Mouse (Mus musculus): Measurements from ENCODE around the gene Nemp1.

DNA sequence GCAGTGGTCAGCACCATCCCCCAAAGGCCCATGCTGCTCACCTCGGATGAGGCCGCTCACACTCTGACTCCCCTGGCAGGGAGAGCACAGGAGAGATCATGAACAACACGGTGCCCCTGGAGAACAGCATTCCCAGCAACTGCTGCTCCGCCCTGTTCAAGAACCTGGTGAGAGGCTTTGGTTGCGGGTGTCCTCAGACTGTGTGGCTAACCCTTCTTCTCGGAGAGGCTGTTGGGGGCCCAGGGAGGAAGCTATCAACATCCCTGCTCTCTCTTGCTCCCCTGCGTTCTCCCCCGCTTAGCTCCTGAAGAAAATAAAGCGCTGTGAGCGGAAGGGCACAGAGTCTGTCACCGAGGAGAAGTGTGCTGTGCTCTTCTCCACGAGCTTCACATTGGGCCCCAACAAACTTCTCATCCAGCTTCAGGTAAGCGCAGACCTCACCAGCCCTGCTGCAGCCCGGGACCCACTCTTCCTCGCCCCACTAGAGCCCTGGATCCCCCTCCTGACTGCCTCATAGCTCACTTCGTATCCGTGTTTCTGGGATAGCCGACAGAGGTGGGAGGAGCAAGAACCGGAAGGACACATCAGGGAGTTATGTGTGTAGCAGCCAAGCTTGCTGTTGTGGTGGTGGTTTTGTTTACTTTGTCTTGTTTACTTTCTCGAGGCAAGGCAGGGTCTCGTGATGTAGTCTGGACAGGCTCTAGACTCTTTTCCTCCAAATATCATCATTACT is 13.6 kb upstream of the Nemp1 start:
- TF ChIP-seq CTCF (IDR thresholded peaks at IDR 0.05; ENCODE audit: borderline replicate concordance, control insufficient read depth, extremely low read depth, insufficient read depth, low read length, poor library complexity) (no peak), POLR2A (IDR thresholded peaks at IDR 0.05; ENCODE audit: control insufficient read depth, extremely low read depth, insufficient read depth, low read length, poor library complexity) (no peak)

Data from thymus, adult 2 months (tissue).